Mouse (Mus musculus): ENCODE measurements around the gene Cbx7.
A peak's percentile ranks its signal among the peaks of the same experiment; 100 is the strongest.

Gene Cbx7

GRCm38 (mm10) chr15:79970940-79971339 lies at the start of gene Cbx7:
Gene Cbx7 (minus strand): TSS chr15:79971119.
- no peak for DNase-seq (ENCODE audit: extremely low read depth, low read depth, low spot score)

- no peak for DNase-seq (ENCODE audit: extremely low read depth, low read depth, low spot score)
These were observed 49.6 kb upstream of the Cbx7 start for GRCm38 (mm10) chr15:80020516-80020915.

- DNase-seq (ENCODE audit: extremely low read depth, low read depth, low spot score) = no peak
These were observed 48.7 kb upstream of the Cbx7 start for GRCm38 (mm10) chr15:80019625-80020024.

DNA sequence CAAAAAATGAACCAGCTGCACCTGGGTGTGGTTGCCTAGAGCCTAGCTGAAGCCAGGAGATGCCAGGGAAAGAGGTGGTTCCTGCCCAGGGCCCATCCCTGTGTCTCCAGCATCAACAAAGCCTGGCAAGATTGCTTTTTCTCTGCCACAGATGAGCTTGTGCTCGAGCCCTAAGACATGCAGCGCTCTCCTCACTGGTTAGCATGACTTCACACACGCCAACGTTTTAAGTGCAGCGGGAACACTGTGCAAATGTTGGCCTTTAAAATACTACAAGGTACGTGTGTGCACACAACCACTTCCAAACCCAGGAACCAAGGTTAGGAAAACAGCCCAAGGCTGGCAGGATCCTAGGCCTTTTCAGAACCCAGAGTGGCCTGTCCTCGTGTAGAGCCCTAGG lies 48.3 kb upstream of the Cbx7 start:
- no peak for DNase-seq (ENCODE audit: extremely low read depth, low read depth, low spot score)

DNA sequence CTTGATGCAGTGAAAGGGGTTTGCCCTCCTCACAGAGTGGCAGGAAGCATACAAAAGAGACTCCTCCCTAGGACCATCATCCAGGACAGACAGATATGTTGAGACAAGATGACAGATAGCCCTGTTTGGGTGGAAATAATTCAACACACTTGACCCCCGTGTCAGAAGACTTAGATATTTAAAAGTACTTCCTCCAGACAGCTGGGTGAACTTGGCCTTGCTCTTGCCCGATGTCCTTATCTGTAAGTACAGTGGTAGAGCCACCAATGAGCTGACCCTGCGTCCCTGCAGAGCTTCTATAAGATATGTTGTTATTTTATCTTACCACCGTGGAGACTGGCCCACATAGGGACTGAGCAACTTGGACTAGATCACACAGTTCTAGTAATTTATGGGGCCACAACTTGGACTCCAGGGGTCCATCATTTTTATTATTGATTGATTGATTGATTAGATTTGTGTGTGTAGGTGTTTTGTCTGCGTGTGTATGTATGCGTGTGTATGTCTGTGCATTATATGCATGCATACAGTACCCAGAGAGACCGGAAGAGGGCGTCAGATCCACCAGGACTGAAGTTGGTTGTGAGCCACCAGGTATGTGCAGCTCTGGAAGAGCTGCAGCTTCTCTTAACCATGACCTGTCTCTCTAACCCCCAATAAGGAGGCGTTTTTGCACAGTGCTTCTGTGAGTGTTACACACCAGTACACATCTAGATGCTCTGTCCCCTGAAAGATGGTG lies 45.8 kb upstream of the Cbx7 start:
- DNase-seq (ENCODE audit: extremely low read depth, low read depth, low spot score) = no peak

DNA sequence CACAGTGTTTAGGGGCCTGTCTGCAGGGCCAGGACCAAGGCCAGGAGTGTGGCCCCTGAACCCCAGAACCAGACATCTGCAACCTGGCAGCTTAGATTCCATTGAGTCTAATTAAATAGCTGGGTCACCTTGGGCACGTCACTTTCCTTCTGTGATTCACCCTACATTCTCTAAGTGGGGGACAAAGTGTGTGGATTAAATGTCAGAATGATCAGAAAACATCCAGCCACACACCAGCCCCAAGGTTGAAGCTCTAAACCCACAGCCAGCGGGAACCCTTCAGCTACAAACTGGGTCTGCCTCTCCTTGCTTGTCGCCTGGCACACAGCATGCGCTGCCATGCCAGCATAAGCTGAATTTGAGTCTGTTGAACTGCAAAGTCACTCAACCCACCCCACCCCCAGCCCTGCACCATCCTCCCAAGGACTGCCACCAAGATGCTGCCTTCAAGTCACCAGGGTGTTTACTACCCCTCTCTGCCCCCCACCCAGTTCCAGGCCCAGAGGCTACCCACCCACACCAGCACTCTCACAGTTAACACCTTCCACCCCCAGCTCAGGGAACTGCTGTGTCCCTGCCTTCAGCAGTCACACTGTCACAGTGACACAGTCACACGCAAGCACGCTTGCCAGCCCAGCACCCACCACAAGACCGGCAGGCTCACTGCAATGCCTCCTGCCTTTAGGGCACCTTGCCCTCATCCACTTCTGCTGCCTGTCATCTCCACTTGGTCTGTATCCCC lies 44.5 kb upstream of the Cbx7 start:
- no peak for DNase-seq (ENCODE audit: extremely low read depth, low read depth, low spot score)

DNA sequence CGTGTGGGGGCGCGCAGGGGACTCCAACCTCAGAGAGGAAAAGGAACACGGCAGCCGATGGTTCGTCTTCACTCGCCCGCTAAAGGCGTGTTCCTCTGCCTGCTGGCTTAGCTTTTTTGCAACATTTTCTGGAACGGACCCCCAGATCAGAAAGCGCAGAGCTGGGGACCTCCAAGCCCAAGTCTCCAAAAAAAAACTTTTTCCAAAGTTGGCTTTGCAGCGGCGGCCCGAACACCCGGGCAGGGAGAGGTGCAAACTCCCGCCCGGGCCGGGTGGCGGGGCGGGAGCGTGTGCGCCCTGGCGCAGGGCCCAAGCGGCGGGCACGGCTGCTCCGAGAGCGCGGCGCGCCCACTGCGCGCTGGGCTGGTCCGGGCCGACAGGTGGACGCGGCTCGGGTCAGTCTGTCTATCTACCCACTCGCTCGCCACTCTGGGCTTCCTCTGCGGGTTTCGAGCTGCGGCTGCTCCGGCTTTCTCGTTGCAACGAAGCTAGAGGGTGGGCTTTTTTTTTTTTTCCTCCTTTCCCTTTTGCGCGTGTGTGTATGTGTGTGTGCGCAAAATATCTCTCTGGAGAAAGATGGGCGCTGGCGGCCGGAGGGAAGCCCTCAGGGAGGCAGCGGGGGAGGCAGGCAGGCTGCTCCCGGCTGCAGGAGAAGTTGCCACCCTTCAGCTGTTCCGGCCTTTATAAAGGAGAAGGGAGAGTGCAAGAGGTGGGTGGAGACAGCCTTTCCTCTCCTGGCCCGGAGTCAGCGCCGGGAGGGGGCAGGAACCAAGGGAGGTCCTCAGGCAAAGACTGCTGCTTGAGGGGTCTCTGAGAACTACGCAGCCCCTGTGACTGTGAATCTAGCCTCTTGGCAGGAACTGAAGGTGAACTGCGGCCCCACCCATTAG lies 43.6 kb upstream of the Cbx7 start, which contains the start of gene Pdgfb:
Gene Pdgfb (minus strand): TSS at position 657 of the 890 bp plus-strand sequence.
- DNase-seq (ENCODE audit: extremely low read depth, low read depth, low spot score) = no peak

DNA sequence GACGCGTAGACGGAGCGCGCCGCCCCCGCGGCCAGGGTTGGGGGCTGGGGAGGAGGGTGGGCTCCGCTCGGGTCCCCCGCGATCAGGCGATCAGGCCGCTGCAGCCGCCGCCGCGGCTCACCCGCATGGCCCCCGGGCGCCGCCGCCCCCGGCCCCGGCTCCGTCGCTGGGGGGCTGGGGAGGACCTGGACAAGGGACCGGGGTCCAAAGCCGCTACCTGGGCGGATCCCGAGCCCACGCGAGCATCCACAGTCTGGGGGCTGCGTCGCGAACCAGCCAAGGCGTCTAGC lies 43.1 kb upstream of the Cbx7 start:
- DNase-seq (ENCODE audit: extremely low read depth, low read depth, low spot score) = no peak

DNA sequence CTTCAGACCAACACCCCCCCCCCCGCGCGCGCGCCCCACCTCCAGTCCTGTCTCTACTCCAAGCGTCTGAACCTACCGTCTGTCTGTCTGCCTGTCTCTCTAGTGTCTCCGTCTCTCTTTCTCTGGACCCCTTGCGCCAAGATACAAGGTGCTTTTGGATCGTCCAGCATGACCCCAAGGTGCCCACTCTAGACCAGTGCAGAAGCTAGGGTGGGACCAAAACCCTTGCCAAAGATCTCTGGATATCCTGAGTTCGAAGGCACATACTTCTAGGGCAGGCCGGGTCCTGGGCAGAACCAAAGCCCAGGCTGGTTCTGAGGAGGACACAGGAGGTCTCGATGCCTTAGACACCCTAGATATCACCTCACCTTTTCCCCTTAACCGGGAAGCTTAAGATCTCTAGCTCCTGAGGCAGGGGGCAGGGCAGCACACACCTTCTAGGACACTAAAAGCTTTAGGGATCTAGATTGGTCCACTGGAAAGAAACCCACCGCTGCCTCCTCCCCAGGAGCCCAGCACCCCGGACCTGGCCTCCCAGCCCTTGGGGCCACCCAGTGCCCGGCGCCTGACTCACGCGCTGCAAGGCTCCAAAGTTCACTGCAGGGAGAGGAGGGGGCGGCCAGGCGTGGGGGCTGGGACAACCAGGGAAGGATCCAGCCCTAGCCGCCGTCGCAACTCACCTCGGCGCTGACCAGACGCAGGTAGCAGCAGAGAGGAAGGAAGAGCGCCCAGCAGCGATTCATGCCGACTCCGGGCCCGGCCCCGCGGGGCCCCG lies 42.5 kb upstream of the Cbx7 start:
- no peak for DNase-seq (ENCODE audit: extremely low read depth, low read depth, low spot score)

DNA sequence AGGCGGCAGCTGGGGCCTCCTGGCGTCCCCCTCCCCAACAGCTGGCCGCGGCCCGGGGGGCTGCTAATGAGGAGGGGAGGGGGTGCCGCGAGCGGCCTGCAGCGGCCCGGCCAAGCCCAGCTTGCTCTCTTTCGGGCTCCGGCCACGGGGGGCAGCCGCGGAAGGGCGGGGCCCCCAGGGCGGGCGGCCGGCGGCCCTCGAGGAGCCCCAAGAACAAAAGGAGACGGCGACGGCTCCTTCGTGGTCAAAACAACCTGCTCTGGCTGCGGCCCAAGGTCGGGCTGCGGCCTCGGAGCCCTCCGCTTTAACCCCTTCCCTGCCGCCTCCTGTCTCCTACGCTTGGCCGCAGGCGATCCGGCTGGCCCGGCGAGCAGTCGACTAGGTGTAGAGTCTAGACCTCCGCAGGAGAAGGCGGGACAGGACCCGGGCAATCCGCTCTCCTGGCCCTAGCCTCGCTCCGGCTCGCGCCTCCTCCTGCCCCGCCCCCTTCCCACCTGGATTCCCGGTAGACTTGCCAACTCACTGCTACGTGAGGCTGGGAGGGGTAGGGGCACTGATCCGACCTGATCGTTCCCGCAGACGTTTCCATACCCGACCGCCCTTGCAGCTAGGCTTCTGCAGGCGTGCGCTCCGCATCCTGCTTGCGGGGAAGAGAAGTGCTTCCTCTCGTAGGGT lies 41.7 kb upstream of the Cbx7 start:
- peak; percentile 13 for DNase-seq (ENCODE audit: extremely low read depth, low read depth, low spot score)

DNA sequence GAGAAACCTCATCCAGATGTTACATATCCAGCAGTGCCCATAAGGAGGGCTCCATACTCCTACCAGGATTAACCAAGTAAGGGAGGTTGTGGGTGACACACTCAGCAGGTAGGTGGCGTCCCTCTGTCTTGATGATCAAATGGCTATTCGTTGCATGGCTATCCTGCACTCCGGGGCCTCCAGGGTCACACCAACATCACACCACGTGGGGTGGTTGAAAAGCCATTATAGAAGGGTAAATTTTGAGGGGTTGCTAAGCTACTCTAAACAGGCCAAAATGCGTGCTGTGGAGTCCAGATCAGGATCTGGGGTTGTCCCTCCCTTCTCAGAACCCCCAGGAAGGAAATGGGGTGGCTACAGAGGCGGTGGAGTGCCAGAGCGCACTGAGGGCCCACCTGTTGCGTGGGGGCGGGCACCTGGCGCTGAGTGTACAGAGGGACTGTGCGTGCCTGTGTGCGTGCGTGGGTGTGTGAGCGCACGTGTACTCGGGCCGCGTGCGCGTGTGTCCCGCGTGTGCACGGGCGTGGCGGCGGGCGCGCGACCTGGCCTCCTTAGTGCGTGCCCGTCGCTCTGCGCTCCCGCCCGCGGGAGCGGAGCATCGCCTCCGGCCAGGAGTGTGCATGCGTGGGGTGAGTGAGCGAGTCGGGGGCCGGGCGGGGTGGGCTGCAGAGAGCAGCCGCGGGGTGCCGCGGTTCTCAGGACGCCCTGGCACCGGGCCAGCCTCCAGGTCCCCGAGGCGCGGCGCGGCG lies 41.0 kb upstream of the Cbx7 start:
- no peak for DNase-seq (ENCODE audit: extremely low read depth, low read depth, low spot score)

- no peak for DNase-seq (ENCODE audit: extremely low read depth, low read depth, low spot score)
These were observed 40.3 kb upstream of the Cbx7 start for GRCm38 (mm10) chr15:80011194-80011593.

DNA sequence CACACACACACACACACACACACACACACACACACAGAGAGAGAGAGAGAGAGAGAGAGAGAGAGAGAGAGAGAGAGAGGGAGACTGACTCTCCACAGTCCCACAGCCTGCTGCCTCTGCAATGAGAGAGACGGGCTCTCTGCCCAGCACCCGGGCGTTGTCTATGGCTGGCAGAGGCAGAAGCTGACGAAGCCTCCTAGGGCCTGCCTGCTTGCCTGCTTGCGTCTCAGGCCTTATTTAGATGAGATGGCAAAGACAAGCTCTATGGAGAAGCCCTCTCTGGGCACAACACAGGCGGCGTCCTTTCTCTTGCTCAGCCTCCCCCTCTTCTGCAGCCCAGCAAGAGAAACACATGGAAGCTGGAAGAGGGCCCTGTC lies 39.3 kb upstream of the Cbx7 start:
- DNase-seq (ENCODE audit: extremely low read depth, low read depth, low spot score) = no peak

- DNase-seq (ENCODE audit: extremely low read depth, low read depth, low spot score) = no peak
These were observed 38.7 kb upstream of the Cbx7 start for GRCm38 (mm10) chr15:80009421-80010181.

DNA sequence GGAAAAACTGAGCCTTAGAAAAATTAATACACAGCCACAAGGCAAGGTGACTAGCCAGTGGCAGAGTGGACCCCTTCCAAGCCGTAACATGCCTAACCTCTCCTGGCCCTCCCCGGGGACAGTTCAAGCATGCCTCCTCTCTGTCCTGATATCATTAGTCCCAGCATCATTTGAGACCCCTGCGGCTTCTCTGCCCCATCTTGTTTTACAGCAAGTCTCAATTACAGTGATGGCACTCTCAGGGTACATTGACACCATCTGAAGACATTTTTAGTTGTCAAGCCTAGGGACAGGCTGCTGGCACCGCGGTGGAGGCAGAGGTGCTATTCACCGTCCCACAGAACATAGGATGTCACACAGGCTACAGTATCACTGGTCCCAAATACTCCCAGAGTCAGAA lies 37.5 kb upstream of the Cbx7 start:
- DNase-seq (ENCODE audit: extremely low read depth, low read depth, low spot score) = no peak

DNA sequence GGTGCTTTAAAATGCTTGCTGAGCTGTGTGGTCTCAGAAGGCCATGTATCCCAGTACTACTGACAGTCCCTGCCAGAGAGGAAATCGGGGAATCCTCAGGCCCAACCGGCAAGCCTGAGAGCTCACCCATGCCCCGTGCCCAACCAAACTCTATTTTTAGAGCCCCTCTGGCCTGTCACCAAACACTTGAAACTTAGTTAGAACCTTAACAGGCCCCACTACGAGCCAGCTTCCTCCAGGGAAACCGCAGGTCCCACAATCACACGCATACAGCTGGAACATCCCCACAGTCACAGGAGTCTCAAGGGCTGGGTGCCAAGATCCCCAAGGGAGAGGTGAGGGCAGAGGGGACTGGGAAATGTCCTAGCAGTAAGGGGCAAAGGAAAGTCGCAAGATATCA lies 35.2 kb upstream of the Cbx7 start:
- no peak for DNase-seq (ENCODE audit: extremely low read depth, low read depth, low spot score)

- no peak for DNase-seq (ENCODE audit: extremely low read depth, low read depth, low spot score)
These were observed 34.5 kb upstream of the Cbx7 start for GRCm38 (mm10) chr15:80005436-80005835.

DNA sequence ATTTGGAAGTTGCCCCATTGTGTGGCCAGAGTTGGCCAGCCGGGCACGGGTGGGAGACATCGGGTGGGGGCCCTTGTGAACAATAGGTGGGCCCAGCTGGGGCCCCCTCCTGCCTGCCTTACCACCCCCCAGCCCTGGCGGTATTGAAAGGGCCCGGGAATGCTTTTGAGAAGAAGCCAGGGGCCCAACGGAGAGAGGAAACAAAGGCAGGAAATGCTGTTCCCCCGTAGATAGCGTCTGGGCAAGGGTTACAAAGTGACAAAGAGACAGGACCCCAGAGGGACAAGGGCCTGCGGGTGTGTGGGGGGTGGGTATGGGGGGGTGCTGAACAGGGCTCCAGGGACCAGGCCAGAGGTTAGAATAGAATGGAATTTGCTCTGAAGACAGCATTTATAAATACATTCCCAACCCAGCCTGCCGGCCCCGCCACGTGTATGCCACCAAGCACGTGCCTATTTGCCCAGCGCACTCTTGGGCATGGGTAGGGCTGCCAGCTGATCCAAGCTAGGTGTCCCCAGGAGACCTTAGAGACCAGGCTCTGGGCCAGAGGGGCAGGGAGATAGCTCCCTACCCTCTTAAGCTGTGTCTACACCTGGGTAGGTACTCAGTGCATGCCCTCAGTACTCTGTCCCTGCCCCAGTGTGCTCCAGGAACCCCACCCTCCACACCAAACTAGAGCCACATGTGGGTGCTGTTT lies 33.9 kb upstream of the Cbx7 start:
- no peak for DNase-seq (ENCODE audit: extremely low read depth, low read depth, low spot score)
